Mouse (Mus musculus) kidney, adult 9 months (tissue): ENCODE measurements around the gene Spock2.
"Not testable (repeated sequence)": the region's sequence is repeated elsewhere in the genome, so short reads cannot be mapped to it uniquely, and the experiment has no call there.

Experiments used
- DNase-seq: peaks from one replicate; pipeline ENCODE4 v3.0.0; 2022

Gene Spock2

DNA sequence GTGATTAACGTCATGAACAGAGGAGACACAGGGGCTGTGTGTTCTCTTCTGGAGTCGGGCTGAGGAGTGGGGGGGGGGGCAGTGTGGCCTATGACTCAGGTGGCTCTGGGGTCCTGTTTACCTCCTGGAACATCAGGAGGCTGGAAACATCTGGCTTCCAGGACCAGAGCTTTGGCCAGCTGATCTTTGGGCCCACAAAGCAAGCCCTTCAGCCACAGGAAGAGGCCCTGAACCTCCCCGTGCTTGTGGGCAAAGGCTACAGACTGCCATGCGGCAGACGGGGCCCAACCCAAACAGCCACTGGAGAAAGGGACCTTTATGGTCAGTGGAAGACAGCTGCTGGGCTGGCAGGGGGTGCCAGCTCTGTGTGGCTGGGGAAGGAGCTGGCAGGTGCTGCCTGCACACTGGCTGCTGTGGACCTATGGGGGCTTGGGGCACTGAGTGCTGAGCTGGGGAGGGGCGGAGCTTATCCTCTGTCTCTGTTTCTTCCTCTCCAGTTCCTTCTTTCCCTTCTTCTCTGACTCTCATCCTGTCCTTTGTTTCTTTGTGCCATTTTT is 45.2 kb downstream of the Spock2 start:
- DNase-seq: no peak

DNA sequence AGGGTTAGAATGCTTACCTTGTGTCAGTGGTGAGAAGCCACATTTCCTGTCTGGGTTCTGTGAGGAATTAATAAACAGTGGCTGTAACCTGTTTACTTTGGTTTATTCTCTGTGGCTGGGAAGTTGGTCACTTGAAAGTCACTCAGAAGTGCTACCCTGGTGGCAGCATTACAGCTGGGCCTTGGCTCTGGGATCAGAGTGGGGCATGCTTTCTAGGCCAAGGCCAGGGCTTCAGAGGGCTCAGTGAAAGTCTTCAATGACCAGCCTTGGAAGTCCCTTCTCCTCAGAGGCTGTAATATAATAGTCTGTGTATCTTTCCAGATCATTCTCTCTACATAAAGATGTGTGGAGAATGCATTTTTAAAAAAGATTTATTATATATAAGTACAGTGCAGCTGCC is 50.0 kb downstream of the Spock2 start:
- DNase-seq: no peak

DNA sequence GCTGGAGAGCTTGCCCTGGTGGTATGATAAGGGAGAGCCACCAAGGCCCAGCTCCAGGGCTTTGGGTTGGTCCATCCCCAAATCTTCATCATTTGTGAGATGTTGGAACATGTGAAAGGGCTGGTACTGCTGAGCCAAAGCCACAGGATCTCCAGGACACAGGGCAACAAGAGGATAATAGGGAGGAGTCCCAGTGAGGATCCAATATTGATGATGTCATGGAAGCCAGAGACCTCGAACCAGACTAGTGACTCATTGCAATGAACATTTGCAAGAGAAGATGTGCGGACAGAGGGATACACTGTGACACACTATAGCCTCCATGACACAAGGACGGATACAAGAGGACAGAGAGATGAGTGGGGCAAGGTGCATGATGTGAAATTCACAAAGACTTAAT is 52.1 kb downstream of the Spock2 start:
- no peak for DNase-seq

DNA sequence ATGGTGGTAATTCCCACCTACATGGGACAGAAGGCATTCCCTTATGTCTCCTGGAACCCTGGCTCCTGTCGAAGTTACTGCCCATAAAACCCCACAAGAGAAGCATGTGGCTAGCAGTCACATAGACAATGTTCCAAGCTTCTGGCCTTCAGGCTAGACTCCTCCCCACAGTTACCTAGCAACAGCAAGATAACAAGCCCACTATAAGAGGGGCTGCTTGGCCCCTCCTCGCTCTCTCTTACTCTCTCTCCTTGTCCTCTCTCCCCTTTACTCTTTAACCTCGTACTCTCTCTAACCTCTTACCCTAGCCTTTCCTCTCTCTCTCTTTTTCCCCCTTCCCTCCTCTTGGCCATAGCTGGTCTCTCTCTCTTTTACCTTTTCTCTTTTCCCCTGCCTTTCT is 55.4 kb downstream of the Spock2 start:
- not testable (repeated sequence) for DNase-seq

DNA sequence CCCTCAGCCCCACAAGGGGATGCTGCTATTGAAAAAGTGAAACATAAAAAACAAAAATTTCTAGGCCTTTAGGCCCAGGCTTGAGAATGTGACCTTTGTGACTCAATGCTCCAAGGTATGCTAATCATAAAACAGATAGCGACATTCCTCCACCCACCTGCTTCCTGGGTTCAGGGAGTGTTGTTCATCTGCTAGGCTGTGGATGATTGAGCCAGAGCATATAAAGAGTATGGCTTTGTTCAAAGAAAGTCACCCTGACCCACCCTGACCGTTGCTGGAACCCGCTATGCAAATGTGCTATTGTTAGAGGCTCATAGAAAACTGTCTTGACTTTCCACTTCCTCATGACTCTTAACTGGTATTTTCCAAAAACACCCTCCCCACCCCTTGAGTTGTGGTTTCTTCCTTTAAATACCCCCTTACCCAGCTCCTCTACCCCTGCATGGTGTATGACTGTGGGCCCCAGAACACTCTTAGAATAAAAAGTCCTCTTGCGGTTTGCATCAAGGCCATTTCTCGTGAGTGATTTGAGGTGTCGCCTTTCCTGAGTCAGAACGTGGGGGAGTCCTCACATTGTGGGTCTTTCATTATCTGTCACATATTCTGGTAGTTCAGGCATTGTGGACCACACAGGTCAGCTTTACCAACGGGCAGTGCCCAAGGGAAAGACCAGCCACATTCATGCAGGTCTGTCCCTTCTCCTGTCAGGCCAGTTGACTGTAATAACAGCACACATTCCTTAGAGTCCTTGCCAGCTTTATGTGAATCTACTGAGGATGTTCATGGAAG is 56.4 kb downstream of the Spock2 start:
- not testable (repeated sequence) for DNase-seq

DNA sequence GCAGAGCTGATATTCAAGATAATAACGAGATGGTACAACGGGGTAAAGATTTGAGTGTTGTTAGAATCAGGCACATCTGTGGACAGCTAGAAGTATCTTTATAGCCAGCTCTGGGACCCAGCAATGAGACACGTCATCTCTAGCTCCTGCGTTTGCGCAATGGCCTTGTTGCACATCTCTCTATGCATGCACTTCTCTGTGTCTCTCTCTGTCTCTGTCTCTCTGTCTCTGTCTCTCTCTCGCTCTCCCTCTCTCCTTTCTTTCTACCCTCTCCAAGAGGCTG is 56.9 kb downstream of the Spock2 start:
- no peak for DNase-seq

DNA sequence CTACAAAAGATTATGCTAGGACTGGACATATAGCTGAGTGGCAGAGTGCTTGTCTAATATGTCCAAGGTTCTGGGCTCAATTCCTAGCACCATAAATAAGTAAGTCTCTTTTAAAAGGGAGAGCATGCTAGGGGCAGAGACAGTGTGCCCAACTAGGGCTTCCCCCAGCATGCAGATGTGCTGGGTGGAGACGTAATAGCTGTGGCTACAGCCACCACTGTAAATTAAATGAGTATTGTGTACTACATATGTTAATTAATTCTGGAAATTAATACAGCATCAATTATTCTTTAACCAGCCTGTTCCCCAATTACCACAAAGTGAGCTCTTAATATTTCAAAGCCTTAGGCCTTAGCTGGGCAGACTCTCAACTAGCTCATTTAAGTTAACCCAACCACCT is 58.9 kb downstream of the Spock2 start:
- DNase-seq: no peak

DNA sequence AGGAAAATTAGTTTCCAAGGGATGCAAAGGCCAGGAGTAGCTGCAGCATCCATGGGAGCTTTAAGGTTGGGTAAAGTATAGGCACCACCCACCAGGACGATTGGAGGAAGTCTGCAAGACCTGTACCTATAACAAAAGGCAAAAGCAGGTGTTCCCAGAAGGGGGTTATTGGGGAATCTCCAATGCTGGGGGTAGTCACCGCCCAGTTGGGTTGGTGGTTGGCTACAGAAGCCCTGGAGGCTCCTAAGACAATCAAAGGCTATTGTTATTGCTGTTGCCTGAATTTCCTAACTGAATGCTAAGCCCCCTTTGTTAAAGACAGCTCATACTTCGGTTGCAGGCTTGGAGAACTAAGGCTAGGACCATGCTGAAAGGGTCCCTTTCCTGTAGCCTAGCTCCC is 60.0 kb downstream of the Spock2 start:
- DNase-seq: no peak

DNA sequence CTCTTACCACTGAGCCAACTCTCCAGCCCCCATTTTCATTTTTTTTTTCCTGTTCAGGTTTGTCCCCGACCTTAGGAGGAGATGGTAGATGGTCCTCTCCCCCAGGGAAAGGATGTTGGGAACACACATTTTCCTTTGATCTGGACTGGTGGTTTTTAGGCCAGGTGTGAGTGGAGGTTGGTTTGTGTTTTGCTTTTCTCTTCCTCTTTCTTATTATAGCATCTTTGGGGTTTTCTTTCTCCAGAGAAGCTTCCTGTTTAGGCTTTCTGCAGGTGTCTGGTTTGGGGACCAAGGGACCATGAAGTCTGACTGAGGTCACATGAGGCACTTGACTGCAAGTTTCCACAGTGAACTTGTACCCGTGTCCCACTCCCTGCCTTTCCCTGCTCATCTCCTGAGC is 62.3 kb downstream of the Spock2 start:
- no peak for DNase-seq

DNA sequence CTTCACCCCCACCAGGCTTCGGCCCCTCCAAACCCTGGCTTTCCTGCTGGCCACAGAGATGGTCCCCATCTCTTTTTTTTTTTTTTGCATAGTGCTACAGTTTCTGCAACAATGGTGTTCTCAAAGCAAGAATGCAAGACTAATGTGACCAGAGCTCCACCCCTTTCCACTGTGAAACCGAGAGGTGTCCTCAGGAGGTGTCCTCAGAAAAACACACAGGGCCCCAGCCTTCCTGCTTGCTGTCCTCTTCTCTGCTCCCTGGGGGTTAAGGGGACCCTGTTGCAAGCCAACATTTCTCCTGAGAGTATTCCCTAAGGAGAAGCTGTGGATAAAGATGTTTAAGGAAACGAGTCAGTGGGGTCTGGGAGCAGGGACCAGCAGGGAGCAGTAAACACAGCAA is 62.9 kb downstream of the Spock2 start:
- no peak for DNase-seq

DNA sequence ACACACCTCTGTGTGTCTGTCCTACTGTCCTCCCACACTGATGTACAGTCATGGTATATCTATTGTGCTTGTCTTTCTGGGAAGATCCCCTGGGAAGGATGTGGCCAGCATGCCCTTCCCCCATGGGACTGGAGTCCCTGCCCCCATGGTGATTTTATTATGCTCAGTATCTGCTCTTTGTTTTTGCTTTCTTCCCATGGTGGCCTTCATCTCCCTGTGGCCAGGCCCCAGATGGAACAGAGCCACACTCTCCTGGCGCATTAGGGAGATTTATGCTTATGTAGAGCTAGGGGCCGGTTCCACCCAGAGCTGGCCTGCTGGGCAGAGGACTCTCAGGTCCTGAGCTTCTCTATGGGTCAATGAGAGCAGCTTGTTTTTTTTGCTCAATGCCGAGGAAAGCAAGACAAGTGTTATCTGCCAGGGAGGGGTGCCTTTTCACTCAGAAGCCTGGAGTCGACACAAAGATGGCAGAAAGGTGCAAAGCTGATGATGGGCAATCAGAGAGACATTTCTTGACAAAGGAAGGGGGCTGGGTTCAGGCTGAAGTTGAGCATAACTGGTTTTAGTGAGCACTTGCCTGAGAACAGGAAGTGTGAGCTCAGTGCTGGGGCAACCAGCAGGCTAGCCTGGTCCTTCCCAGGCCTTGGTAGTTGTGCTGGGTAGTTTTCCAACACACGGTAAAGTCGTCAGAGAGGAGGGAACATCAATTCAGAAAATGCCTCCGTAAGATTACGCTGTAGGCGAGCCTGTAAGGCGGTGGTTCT is 64.5 kb downstream of the Spock2 start:
- no peak for DNase-seq

DNA sequence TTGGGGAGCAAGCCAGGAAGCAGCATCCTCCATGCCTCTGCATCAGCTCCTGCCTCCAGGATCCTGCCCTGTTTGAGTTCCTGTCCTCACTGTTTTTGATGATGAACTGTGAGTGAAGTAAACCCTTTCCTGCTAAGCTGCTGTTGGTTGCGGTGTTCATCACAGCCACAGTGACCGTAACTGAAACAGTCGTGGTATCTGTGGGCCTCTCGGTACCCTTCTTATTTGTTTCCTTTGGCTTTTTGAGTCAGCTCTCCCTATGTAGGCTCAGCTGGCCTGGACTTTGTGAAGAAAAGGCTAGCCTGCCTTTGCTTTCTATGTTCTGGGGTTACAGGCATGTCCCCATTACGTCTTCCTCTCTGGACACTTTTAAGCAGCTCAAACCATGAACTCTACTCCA is 65.3 kb downstream of the Spock2 start:
- DNase-seq: no peak

DNA sequence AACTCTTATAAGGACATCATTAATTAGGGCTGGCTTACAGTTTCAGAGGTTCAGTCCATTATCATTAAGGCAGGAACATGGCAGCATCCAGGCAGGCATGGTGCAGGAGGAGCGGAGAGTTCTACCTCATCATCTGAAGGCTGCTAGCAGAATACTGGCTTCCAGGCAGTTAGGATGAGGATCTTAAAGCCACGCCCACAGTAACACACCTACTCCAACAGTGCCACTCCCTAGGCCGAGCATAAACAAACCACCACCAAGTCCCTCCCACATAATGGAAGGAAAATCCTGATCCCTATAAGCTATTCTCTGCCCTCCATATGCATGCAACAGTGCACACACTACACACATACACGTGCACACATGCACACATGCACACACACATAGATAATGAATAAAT is 66.3 kb downstream of the Spock2 start:
- no peak for DNase-seq

DNA sequence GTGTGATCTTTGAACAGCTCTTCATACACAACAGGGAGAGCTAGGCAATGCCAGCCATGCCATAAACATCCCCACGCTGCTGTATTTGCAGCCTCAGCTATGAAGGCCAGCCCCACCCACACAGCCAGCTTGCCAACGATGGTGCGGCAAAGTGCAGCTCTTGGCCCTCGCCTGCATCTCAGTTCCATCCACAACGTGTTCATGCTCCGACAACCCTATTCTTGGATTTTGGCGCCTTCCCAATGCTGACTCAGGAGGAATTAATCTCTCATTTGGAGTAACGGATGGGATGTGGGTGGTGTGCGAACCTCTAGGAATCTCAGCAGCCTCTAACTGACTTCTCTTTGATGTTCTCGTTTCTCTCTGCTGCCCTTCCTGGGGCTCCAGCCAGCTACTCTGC is 67.0 kb downstream of the Spock2 start:
- no peak for DNase-seq

DNA sequence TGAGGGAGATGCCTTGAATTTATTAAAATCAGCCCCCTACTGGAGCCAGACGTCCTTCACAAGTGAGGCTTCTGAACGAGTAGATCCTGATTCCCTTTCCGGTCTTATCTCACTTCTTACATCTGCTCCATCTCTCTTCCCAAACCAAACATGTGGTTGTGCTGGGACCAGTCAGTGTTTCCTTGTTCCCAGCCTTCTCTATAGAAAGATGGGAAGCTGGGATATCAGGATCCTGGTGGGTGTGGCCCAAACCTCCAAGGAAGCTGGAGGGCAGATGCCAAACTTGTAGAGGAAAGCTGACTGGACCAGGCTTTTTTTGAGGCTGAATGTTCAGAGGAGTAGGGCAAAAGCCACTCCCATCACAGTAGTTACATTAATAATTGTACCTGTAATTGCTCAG is 68.5 kb downstream of the Spock2 start:
- no peak for DNase-seq

DNA sequence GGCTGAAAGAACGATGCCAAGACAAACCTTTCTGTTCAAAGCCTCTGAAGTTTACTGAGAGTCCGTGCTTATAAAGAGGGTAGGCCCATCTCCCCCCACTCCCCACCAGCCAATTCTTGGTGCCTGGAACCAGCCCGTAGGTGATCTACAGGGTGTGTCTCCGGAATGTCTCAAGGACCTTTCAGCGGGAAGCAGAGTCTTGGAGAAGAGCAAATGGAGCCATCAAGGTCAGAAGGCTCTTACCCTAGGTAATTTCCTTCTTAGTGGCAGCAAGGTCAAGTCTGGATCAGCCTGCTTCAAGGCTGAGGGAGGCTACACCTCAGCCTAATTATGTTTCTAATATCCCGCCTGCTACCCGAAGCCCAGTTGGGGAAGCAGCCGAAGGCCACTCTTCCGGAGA is 69.3 kb downstream of the Spock2 start:
- not testable (repeated sequence) for DNase-seq
